Mouse (Mus musculus) hindbrain, embryonic 16.5 days (tissue): ENCODE results near the gene Azin2. TPM values are rescaled to one million over a fixed set of nuclear protein-coding genes. Genes with fewer than 3 reads are reported as not detected.
A peak's percentile ranks its signal among the peaks of the same experiment; 100 is the strongest.

Source experiments
- ATAC-seq: fragments of 200-750 bp; cut with Nextera tagmentation; 2 replicates; pipeline ENCODE4 v1.8.0; 2017; ENCODE audit warnings: moderate TSS enrichment, moderate library complexity
- H3K27ac ChIP-seq: fragments of 300-500 bp; sonication (generic); 2 replicates; pipeline ENCODE4 v1.5.1; 2014; ENCODE audit warnings: low read depth, mild to moderate bottlenecking, control low read depth, low read length, moderate library complexity
- H3K27me3 ChIP-seq: fragments of 300-500 bp; sonication (generic); replicated peaks from 2 replicates; pipeline ENCODE4 v1.6.1; 2014; ENCODE audit warnings: low read length; ENCODE audit not compliant: control insufficient read depth, insufficient read depth
- H3K36me3 ChIP-seq: fragments of 300-500 bp; sonication (generic); 2 replicates; pipeline ENCODE4 v1.6.1; 2014; ENCODE audit warnings: mild to moderate bottlenecking, low read length, moderate library complexity, mixed read lengths; ENCODE audit not compliant: control insufficient read depth, insufficient read depth
- H3K4me1 ChIP-seq: fragments of 300-500 bp; sonication (generic); 2 replicates; pipeline ENCODE4 v1.6.1; 2014; ENCODE audit warnings: low read depth, low read length; ENCODE audit not compliant: control insufficient read depth, insufficient read depth
- H3K4me2 ChIP-seq: fragments of 300-500 bp; sonication (generic); 2 replicates; pipeline ENCODE4 v1.6.1; 2014; ENCODE audit warnings: mild to moderate bottlenecking, low read length, control low read depth, moderate library complexity
- H3K4me3 ChIP-seq: fragments of 300-500 bp; sonication (generic); 2 replicates; pipeline ENCODE4 v1.5.1; 2014; ENCODE audit warnings: mild to moderate bottlenecking, low read length, control low read depth, moderate library complexity
- H3K9ac ChIP-seq: fragments of 300-500 bp; sonication (generic); 2 replicates; pipeline ENCODE4 v1.6.1; 2014; ENCODE audit warnings: low read depth, mild to moderate bottlenecking, control low read depth, low read length, moderate library complexity
- H3K9me3 ChIP-seq: fragments of 300-500 bp; sonication (generic); 2 replicates; pipeline ENCODE4 v1.6.1; 2014; ENCODE audit warnings: mild to moderate bottlenecking, low read length, moderate library complexity; ENCODE audit not compliant: control insufficient read depth
- WGBS: fragments of 180-500 bp; shearing (Covaris S2); extraction: QIAGEN DNeasy Blood & Tissue Kit; methylation state at CpG from one replicate; pipeline ENCODE4 v1.1.7; 2014; 5-methylcytosine and 5-hydroxymethylcytosine counted together
- polyA plus RNA-seq: library from polyadenylated mRNA; unstranded; fragments of >200 nt; fragmentation: Nextera tagmentation; extraction: Ambion mirVana; gene quantifications from 2 replicates; pipeline ENCODE4 v1.2.1, GENCODE M21; 2015

Azin2 gene
- polyA plus RNA-seq, 1 experiment from 2014 or later = 23.3 TPM

DNA sequence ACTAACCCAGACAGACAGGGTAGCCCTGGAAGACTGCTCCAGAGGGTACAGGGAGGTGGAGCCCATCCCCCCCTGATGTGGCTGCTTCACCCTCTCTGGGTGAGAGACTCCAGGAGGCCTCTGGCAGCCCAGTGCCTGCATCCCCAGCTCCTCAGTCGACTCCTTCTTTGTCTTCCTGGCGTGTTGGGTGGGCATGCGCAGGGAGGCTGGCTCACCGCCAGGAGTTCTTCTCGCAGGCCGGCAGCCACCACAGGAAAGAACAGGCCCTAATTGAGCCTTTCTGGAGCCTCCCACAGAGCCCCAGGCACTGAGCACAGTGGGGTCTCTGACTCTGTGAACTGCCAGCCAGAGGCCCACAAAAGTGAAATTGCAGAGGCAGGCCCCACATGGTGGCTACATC is 62.9 kb downstream of the Azin2 start:
- H3K4me2 ChIP-seq = no peak overlapping the region
- WGBS = under 1% methylated on average over 6 of the region's 6 CpGs

GRCm38 (mm10) chr4:128897911-128898421 is 64.3 kb downstream of the Azin2 start:
- Histone ChIP-seq H3K27ac (0 out of 2 replicates have a peak overlapping the region, but pooled peaks have one; percentile 65), H3K4me2 (no peak overlapping the region), H3K36me3 (peaks cover 15% of the 10 kb centered on the region), H3K27me3 (no peaks in the 10 kb centered on the region), H3K4me3 (no peak overlapping the region), H3K4me1 (peaks cover 23% of the 10 kb centered on the region), H3K9me3 (no peaks in the 10 kb centered on the region), H3K9ac (no peak overlapping the region)
- no peak for ATAC-seq
- WGBS = 19% methylated on average over 7 of the region's 7 CpGs

More for the DNA sequence above, 62.9 kb downstream of the Azin2 start:
- Histone ChIP-seq H3K4me3 (no peak overlapping the region), H3K36me3 (peaks cover 15% of the 10 kb centered on the region), H3K9ac (peak overlapping the region; percentile 52), H3K4me1 (peaks cover 23% of the 10 kb centered on the region), H3K27me3 (no peaks in the 10 kb centered on the region), H3K9me3 (no peaks in the 10 kb centered on the region), H3K27ac (peak overlapping the region; percentile 86)
- ATAC-seq = peak; percentile 86

DNA sequence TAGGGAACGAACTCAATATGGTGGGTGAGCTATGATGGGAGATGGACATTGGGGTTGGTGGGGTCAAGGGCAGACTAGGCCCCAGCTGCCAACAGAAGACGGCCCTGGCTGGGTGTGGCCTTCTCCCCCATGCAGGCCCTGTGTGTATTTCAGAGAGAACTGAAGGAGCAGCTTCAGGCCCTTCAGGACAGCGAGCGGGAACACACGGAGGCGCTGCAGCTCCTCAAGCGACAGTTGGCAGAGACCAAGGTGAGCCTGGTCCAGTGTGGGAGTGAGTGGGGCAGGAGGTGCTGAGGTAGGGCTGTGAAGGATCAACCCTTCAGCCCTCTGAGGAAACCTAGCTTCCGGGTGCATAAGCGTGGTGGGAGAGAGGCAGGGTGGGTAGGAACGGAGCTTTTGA is 65.6 kb downstream of the Azin2 start:
- Histone ChIP-seq H3K27ac (no peak overlapping the region), H3K36me3 (peaks cover 8% of the 10 kb centered on the region), H3K27me3 (no peaks in the 10 kb centered on the region), H3K9ac (no peak overlapping the region), H3K4me2 (no peak overlapping the region), H3K4me3 (no peak overlapping the region), H3K4me1 (peaks cover 26% of the 10 kb centered on the region), H3K9me3 (no peaks in the 10 kb centered on the region)
- WGBS = 91% methylated on average over 10 of the region's 10 CpGs
- ATAC-seq = no peak

GRCm38 (mm10) chr4:128895841-128896240 is 66.4 kb downstream of the Azin2 start:
- no peaks in the 10 kb centered on the region for H3K27me3 ChIP-seq
- H3K27ac ChIP-seq = no peak overlapping the region
- H3K4me3 ChIP-seq = no peak overlapping the region
- no peak for ATAC-seq
- peaks cover 4% of the 10 kb centered on the region for H3K36me3 ChIP-seq
- 97% methylated on average over 4 of the region's 4 CpGs for WGBS
- H3K9ac ChIP-seq = no peak overlapping the region
- H3K4me2 ChIP-seq = no peak overlapping the region
- peaks cover 34% of the 10 kb centered on the region for H3K4me1 ChIP-seq
- H3K9me3 ChIP-seq = no peaks in the 10 kb centered on the region

- peaks cover 25% of the 10 kb centered on the region for H3K4me1 ChIP-seq
- H3K36me3 ChIP-seq = peaks cover 2% of the 10 kb centered on the region; the same call in 1 of the 2 replicates
- H3K4me3 ChIP-seq = no peak overlapping the region
- H3K9ac ChIP-seq = no peak overlapping the region
- no peak overlapping the region for H3K27ac ChIP-seq
- no peaks in the 10 kb centered on the region for H3K27me3 ChIP-seq
- no peak for ATAC-seq
- H3K4me2 ChIP-seq = no peak overlapping the region
- no peaks in the 10 kb centered on the region for H3K9me3 ChIP-seq
- WGBS = 68% methylated on average over 12 of the region's 12 CpGs
These were observed 68.1 kb downstream of the Azin2 start for GRCm38 (mm10) chr4:128894112-128894511.

DNA sequence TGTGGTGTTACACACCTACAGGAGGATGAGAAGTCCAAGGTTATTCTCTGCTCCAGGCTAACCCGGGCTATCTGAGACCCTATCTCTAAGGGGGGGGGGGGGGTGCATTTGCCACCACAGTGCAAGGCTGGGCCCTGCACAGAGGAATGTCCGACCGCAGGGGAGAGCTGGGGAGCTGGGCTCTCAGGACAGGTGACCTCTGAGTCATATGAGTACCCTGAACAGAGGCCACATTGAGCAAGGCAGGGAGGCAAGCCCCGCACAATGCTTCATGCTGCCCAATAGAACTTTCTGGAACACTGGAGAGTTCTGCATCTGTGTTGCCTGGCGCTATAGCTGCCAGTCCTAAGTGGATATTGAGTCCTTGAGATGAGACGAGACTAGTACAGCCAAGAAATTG is 70.1 kb downstream of the Azin2 start:
- Histone ChIP-seq H3K9me3 (no peaks in the 10 kb centered on the region), H3K4me2 (no peak overlapping the region), H3K4me1 (peaks cover 28% of the 10 kb centered on the region), H3K27me3 (no peaks in the 10 kb centered on the region), H3K4me3 (no peak overlapping the region), H3K27ac (no peak overlapping the region), H3K36me3 (peaks cover 2% of the 10 kb centered on the region; the same call in 1 of the 2 replicates), H3K9ac (no peak overlapping the region)
- 62% methylated on average over 6 of the region's 6 CpGs for WGBS
- no peak for ATAC-seq

- H3K36me3 ChIP-seq = peaks cover 2% of the 10 kb centered on the region; the same call in 1 of the 2 replicates
- 88% methylated on average over 6 of the region's 6 CpGs for WGBS
- no peak overlapping the region for H3K9ac ChIP-seq
- peaks cover 32% of the 10 kb centered on the region for H3K4me1 ChIP-seq
- no peaks in the 10 kb centered on the region for H3K27me3 ChIP-seq
- H3K9me3 ChIP-seq = no peaks in the 10 kb centered on the region
- no peak overlapping the region for H3K27ac ChIP-seq
- ATAC-seq = no peak
- no peak overlapping the region for H3K4me3 ChIP-seq
- H3K4me2 ChIP-seq = no peak overlapping the region
These were observed 70.5 kb downstream of the Azin2 start for GRCm38 (mm10) chr4:128891746-128892145.

- Histone ChIP-seq H3K4me3 (no peak overlapping the region), H3K36me3 (peaks cover 2% of the 10 kb centered on the region; the same call in 1 of the 2 replicates), H3K4me1 (peaks cover 38% of the 10 kb centered on the region), H3K9me3 (no peaks in the 10 kb centered on the region), H3K27me3 (no peaks in the 10 kb centered on the region), H3K27ac (no peak overlapping the region), H3K9ac (no peak overlapping the region), H3K4me2 (no peak overlapping the region)
- 6% methylated on average over 1 of the region's 1 CpGs for WGBS
- ATAC-seq = peak; percentile 63
These were observed 71.1 kb downstream of the Azin2 start for GRCm38 (mm10) chr4:128891157-128891556.

- peaks cover 5% of the 10 kb centered on the region; the same call in 1 of the 2 replicates for H3K36me3 ChIP-seq
- no peak for ATAC-seq
- H3K9ac ChIP-seq = no peak overlapping the region
- peaks cover 48% of the 10 kb centered on the region for H3K4me1 ChIP-seq
- H3K4me3 ChIP-seq = no peak overlapping the region
- H3K9me3 ChIP-seq = no peaks in the 10 kb centered on the region
- H3K27me3 ChIP-seq = no peaks in the 10 kb centered on the region
- 89% methylated on average over 12 of the region's 12 CpGs for WGBS
- H3K4me2 ChIP-seq = no peak overlapping the region
- H3K27ac ChIP-seq = no peak overlapping the region
These were observed 72.3 kb downstream of the Azin2 start for GRCm38 (mm10) chr4:128889752-128890630.
